Mouse (Mus musculus) CH12.LX (cell line): Measurements from ENCODE around the gene Slc34a1.

Source experiments
- CTCF ChIP-seq, 2 experiments: IDR thresholded peaks in 1 of 2; conservative IDR thresholded peaks in 1 of 2; 2 replicates each; pipeline ENCODE4 v1.5.1; 2011 to 2012; ENCODE audit warnings: low read depth in 2 of 2, low read length in 2 of 2, improper control_type of control experiment in 1 of 2, inconsistent platforms in 1 of 2, mild to moderate bottlenecking in 1 of 2, moderate library complexity in 1 of 2
- EP300 ChIP-seq: IDR thresholded peaks from 2 replicates; pipeline ENCODE4 v1.6.1; 2011; ENCODE audit warnings: low read length, improper control_type of control experiment
- HCFC1 ChIP-seq: IDR thresholded peaks from 2 replicates; pipeline ENCODE4 v1.6.1; 2012; ENCODE audit warnings: low read depth, mild to moderate bottlenecking, inconsistent platforms, low read length, improper control_type of control experiment
- MAFK ChIP-seq: IDR thresholded peaks from 2 replicates; pipeline ENCODE4 v1.6.1; 2011; ENCODE audit warnings: low read length, improper control_type of control experiment; ENCODE audit not compliant: insufficient replicate concordance
- MAZ ChIP-seq: IDR thresholded peaks from 2 replicates; pipeline ENCODE4 v1.6.1; 2012; ENCODE audit warnings: low read depth, mild to moderate bottlenecking, inconsistent platforms, low read length, improper control_type of control experiment, moderate library complexity
- MYC ChIP-seq: IDR thresholded peaks from 2 replicates; pipeline ENCODE4 v1.6.1; 2011; ENCODE audit warnings: low read depth, mild to moderate bottlenecking, improper control_type of control experiment, low read length
- NELFE ChIP-seq: IDR thresholded peaks from 2 replicates; pipeline ENCODE4 v1.6.1; 2011; ENCODE audit warnings: low read depth, low read length, improper control_type of control experiment
- RAD21 ChIP-seq: IDR thresholded peaks from 2 replicates; pipeline ENCODE4 v1.6.1; 2011; ENCODE audit warnings: low read depth, mild to moderate bottlenecking, low read length, improper control_type of control experiment, moderate library complexity
- RCOR1 ChIP-seq: conservative IDR thresholded peaks from 2 replicates; pipeline ENCODE4 v1.6.1; 2012; ENCODE audit warnings: low read depth, mild to moderate bottlenecking, inconsistent platforms, low read length, improper control_type of control experiment
- TBP ChIP-seq: conservative IDR thresholded peaks from 2 replicates; pipeline ENCODE4 v1.6.1; 2011; ENCODE audit warnings: low read depth, low read length, improper control_type of control experiment
- USF1 ChIP-seq: IDR thresholded peaks from 2 replicates; pipeline ENCODE4 v1.6.1; 2014; ENCODE audit warnings: low read depth, mild to moderate bottlenecking, inconsistent platforms, low read length, improper control_type of control experiment
- ZNF384 ChIP-seq: IDR thresholded peaks from 2 replicates; pipeline ENCODE4 v1.6.1; 2012; ENCODE audit warnings: low read depth, low read length, improper control_type of control experiment, inconsistent platforms

DNA sequence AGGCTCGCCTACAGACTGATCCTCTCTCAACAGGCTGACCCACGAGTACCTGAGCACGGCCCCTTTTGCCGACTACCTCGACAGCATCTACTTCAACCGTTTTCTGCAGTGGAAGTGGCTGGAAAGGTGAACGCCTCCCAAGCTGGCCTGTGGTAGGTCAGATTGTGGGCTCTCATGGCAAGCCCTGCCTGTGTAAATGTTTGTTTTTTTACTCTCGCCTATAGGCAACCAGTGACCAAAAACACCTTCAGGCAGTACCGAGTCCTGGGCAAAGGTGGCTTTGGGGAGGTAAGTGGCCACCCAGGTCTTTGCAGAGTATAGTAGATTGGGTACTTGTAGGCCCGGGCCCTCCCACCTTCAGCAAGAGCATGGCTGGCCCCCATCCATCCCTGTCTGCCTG, 53.3 kb downstream of the Slc34a1 start:
- no peak for TF ChIP-seq CTCF (conservative IDR thresholded peaks at IDR 0.05 in 1 of 2, IDR thresholded peaks at IDR 0.05 in 1 of 2; ENCODE audit: low read depth in 2 of 2, low read length in 2 of 2)
- no peak for TF ChIP-seq USF1
- no peak for TF ChIP-seq HCFC1
- TF ChIP-seq ZNF384, result no peak
- TF ChIP-seq TBP, result no peak
- TF ChIP-seq EP300, result no peak
- TF ChIP-seq MYC, result no peak
- no peak for TF ChIP-seq RCOR1
- TF ChIP-seq RAD21, result no peak
- TF ChIP-seq NELFE, result no peak
- TF ChIP-seq MAZ, result no peak
- no peak for TF ChIP-seq MAFK
